Comparison of ENCODE assay signal across 12 mouse cellular contexts in genomic region chr14:75790411-75790996, GRCm38 (mm10). TPM values are rescaled to one million over a fixed set of nuclear protein-coding genes. Genes with fewer than 3 reads are reported as not detected.
DNase-seq lines count a peak whose midpoint lies in the region; ATAC-seq lines count a peak whose summit lies in the region.
"Had no signal": no experiment of that assay in that cellular context is flagged by ENCODE, and none has a peak within 500 bp of the region (broad histone marks: within the 10 kb centered on the region; RNA-seq: fewer than 3 reads in every experiment).

No protein-coding gene starts in this region.

- no peak overlapping the region for H3K9ac ChIP-seq in heart, embryonic 12.5 days
- H3K9ac ChIP-seq in midbrain, embryonic 13.5 days (replicated peaks) = no peak overlapping the region
- H3K9ac ChIP-seq in kidney, embryonic 16.5 days (replicated peaks; ENCODE audit: low read length) = no peak overlapping the region
- H3K9ac ChIP-seq: liver, embryonic 14.5 days had no signal

- no peak overlapping the region for H3K27ac ChIP-seq in heart, embryonic 12.5 days (ENCODE audit: poor library complexity, severe bottlenecking)
- no peak overlapping the region for H3K27ac ChIP-seq in midbrain, embryonic 13.5 days
- H3K27ac ChIP-seq in kidney, embryonic 16.5 days (ENCODE audit: low read length) = no peak overlapping the region
- H3K27ac ChIP-seq: liver, embryonic 14.5 days had no signal

- peak; percentile 24 to 39 for DNase-seq in heart, adult 9 months (ENCODE audit: low spot score in 2 of 2)
- DNase-seq in 416B (ENCODE audit: low read depth) = peak; percentile 47
- peak; percentile 20 for DNase-seq in adrenal gland, postnatal 25 days
- peak; percentile 57 for DNase-seq in lung, postnatal 36 days
- no peak for DNase-seq in left cerebral cortex, adult 9 months (ENCODE audit: low spot score in 2 of 2)
- DNase-seq: cerebellum, adult 9-11 months; kidney, postnatal 25 days had no signal

- H3K27me3 ChIP-seq in heart, embryonic 12.5 days (replicated peaks) = no peaks in the 10 kb centered on the region; the same call in 1 of the 2 replicates
- H3K27me3 ChIP-seq in midbrain, embryonic 13.5 days = peaks cover 16% of the 10 kb centered on the region
- peaks cover 13% of the 10 kb centered on the region; the same call in 1 of the 2 replicates for H3K27me3 ChIP-seq in kidney, embryonic 16.5 days (ENCODE audit: insufficient read depth, low read length)

- no peak overlapping the region for H3K4me3 ChIP-seq in heart, embryonic 12.5 days
- H3K4me3 ChIP-seq in midbrain, embryonic 13.5 days (replicated peaks) = no peak overlapping the region
- H3K4me3 ChIP-seq in kidney, embryonic 16.5 days (ENCODE audit: low read length) = no peak overlapping the region

- ATAC-seq in heart, embryonic 12.5 days (ENCODE audit: insufficient number of reproducible peaks, low FRiP score) = no peak
- ATAC-seq in midbrain, embryonic 13.5 days = no peak
- ATAC-seq in kidney, embryonic 16.5 days (ENCODE audit: low FRiP score, low TSS enrichment) = no peak

- WGBS in heart, embryonic 12.5 days = 81% methylated on average over 3 of the region's 3 CpGs
- 91% methylated on average over 3 of the region's 3 CpGs for WGBS in midbrain, embryonic 13.5 days
- 71% methylated on average over 3 of the region's 3 CpGs for WGBS in kidney, embryonic 16.5 days

- no peaks in the 10 kb centered on the region for H3K36me3 ChIP-seq in heart, embryonic 12.5 days
- no peaks in the 10 kb centered on the region for H3K36me3 ChIP-seq in midbrain, embryonic 13.5 days
- no peaks in the 10 kb centered on the region for H3K36me3 ChIP-seq in kidney, embryonic 16.5 days (ENCODE audit: insufficient read depth, low read length)

- peaks cover 8% of the 10 kb centered on the region; the same call in 1 of the 2 replicates for H3K4me1 ChIP-seq in heart, embryonic 12.5 days (replicated peaks)
- peaks cover 10% of the 10 kb centered on the region; the same call in 1 of the 2 replicates for H3K4me1 ChIP-seq in midbrain, embryonic 13.5 days (replicated peaks)
- peaks cover 10% of the 10 kb centered on the region; the same call in 1 of the 2 replicates for H3K4me1 ChIP-seq in kidney, embryonic 16.5 days (ENCODE audit: insufficient read depth, low read length)

- H3K4me2 ChIP-seq in heart, embryonic 12.5 days = no peak overlapping the region
- no peak overlapping the region for H3K4me2 ChIP-seq in midbrain, embryonic 13.5 days (replicated peaks)
- no peak overlapping the region for H3K4me2 ChIP-seq in kidney, embryonic 16.5 days (replicated peaks; ENCODE audit: low read depth, low read length)
- H3K4me2 ChIP-seq: midbrain, embryonic 11.5 days had no signal

- H3K9me3 ChIP-seq in heart, embryonic 12.5 days (replicated peaks) = no peaks in the 10 kb centered on the region
- no peaks in the 10 kb centered on the region for H3K9me3 ChIP-seq in midbrain, embryonic 13.5 days
- no peaks in the 10 kb centered on the region for H3K9me3 ChIP-seq in kidney, embryonic 16.5 days (ENCODE audit: low read length)

RNA-seq across cellular contexts. Expression of gene Slc25a30, which starts 3.7 kb away (rescaled TPM):
- 5.5 and 6.0 TPM in 2 replicates for polyA plus RNA-seq in heart, embryonic 12.5 days (2016; fragmentation: Nextera tagmentation; extraction: Ambion mirVana)
- 246 and 276 TPM in 2 replicates for total RNA-seq in adrenal gland, postnatal 25 days (2021)
- 9.4 and 11.8 TPM in 2 replicates for polyA plus RNA-seq in midbrain, embryonic 13.5 days (2015; fragmentation: Nextera tagmentation; extraction: Ambion mirVana)
- 13.0 and 13.1 TPM in 2 replicates for polyA plus RNA-seq in kidney, embryonic 16.5 days (2015; fragmentation: Nextera tagmentation; extraction: Ambion mirVana)

RNA-seq across cellular contexts. Expression of gene Cog3, which starts 36.2 kb away (rescaled TPM):
- 18.0 TPM in 2 replicates for polyA plus RNA-seq in heart, embryonic 12.5 days (2016; fragmentation: Nextera tagmentation; extraction: Ambion mirVana)
- total RNA-seq in adrenal gland, postnatal 25 days (2021) = 24.9 and 29.8 TPM in 2 replicates
- polyA plus RNA-seq in midbrain, embryonic 13.5 days (2015; fragmentation: Nextera tagmentation; extraction: Ambion mirVana) = 20.5 and 21.4 TPM in 2 replicates
- 24.2 and 25.2 TPM in 2 replicates for polyA plus RNA-seq in kidney, embryonic 16.5 days (2015; fragmentation: Nextera tagmentation; extraction: Ambion mirVana)

RNA-seq across cellular contexts. Expression of gene Tpt1, which starts 54.4 kb away (rescaled TPM):
- 921 and 928 TPM in 2 replicates for polyA plus RNA-seq in heart, embryonic 12.5 days (2016; fragmentation: Nextera tagmentation; extraction: Ambion mirVana)
- 2,613 and 2,647 TPM in 2 replicates for total RNA-seq in adrenal gland, postnatal 25 days (2021)
- polyA plus RNA-seq in midbrain, embryonic 13.5 days (2015; fragmentation: Nextera tagmentation; extraction: Ambion mirVana) = 876 and 886 TPM in 2 replicates
- polyA plus RNA-seq in kidney, embryonic 16.5 days (2015; fragmentation: Nextera tagmentation; extraction: Ambion mirVana) = 868 and 911 TPM in 2 replicates

Comparison
In these comparisons a context has a peak if more than half of its experiments do, and no peak if none do; other contexts are left out.
1. DNase-seq: peak in heart, adult 9 months (2 of 2), 416B (single experiment), adrenal gland, postnatal 25 days (single experiment) and lung, postnatal 36 days (single experiment); none in left cerebral cortex, adult 9 months (0 of 2).